Mouse (Mus musculus): ENCODE data around the gene Rdh8. TPM values are rescaled to one million over a fixed set of nuclear protein-coding genes. Genes with fewer than 3 reads are reported as not detected.
A peak's percentile ranks its signal among the peaks of the same experiment; 100 is the strongest.

Gene Rdh8
- polyA plus RNA-seq, 1 experiment from 2014 or later = not detected

- DNase-seq (peak; percentile 78), ATAC-seq (ENCODE audit: insufficient read depth) (no peak)
- no peaks in the 10 kb centered on the region for H3K4me1 ChIP-seq (ENCODE audit: insufficient read depth)
- peak; percentile 72 for TF ChIP-seq CTCF (IDR thresholded peaks at IDR 0.05; ENCODE audit: low read depth)
- H3K9me3 ChIP-seq (ENCODE audit: low read depth, low read length) = no peaks in the 10 kb centered on the region
- WGBS = 7% methylated on average over 4 of the region's 4 CpGs
- H3K9ac ChIP-seq = no peak overlapping the region
- H3K27ac ChIP-seq (ENCODE audit: low read depth) = no peak overlapping the region
- no peak overlapping the region for H3K4me2 ChIP-seq
- no peak overlapping the region for H3K4me3 ChIP-seq (ENCODE audit: low read depth, low read length)
- H3K27me3 ChIP-seq (ENCODE audit: insufficient read depth, low read length) = no peaks in the 10 kb centered on the region
- no peaks in the 10 kb centered on the region for H3K36me3 ChIP-seq (ENCODE audit: insufficient read depth)
These were observed 43.5 kb downstream of the Rdh8 start for GRCm38 (mm10) chr9:20861821-20862220.

- TF ChIP-seq CTCF (IDR thresholded peaks at IDR 0.05; ENCODE audit: low read depth) = no peak
- Histone ChIP-seq H3K4me3 (ENCODE audit: low read depth, low read length) (no peak overlapping the region), H3K9ac (no peak overlapping the region), H3K9me3 (ENCODE audit: low read depth, low read length) (no peaks in the 10 kb centered on the region), H3K36me3 (ENCODE audit: insufficient read depth) (no peaks in the 10 kb centered on the region), H3K27me3 (ENCODE audit: insufficient read depth, low read length) (no peaks in the 10 kb centered on the region; the same call in 1 of the 2 replicates), H3K4me2 (no peak overlapping the region), H3K27ac (ENCODE audit: low read depth) (no peak overlapping the region), H3K4me1 (ENCODE audit: insufficient read depth) (no peaks in the 10 kb centered on the region)
- ATAC-seq (ENCODE audit: insufficient read depth) (no peak), DNase-seq (no peak)
- WGBS = 51% methylated on average over 4 of the region's 4 CpGs
These were observed 43.9 kb downstream of the Rdh8 start for GRCm38 (mm10) chr9:20862225-20862624.

GRCm38 (mm10) chr9:20866879-20867278 lies 48.6 kb downstream of the Rdh8 start:
- no peak overlapping the region for H3K4me3 ChIP-seq (ENCODE audit: low read depth, low read length)
- ATAC-seq (ENCODE audit: insufficient read depth) = no peak

GRCm38 (mm10) chr9:20868448-20869001 lies 50.2 kb downstream of the Rdh8 start, which contains the start of gene A230050P20Rik:
A230050P20Rik (plus strand) TSS chr9:20868642.
- Histone ChIP-seq H3K4me1 (ENCODE audit: insufficient read depth) (no peaks in the 10 kb centered on the region), H3K9ac (peak within 1 kb of the TSS; percentile 61), H3K27ac (ENCODE audit: low read depth) (no peak within 1 kb of the TSS), H3K4me3 (ENCODE audit: low read depth, low read length) (peak within 1 kb of the TSS; percentile 43), H3K9me3 (ENCODE audit: low read depth, low read length) (no peaks in the 10 kb centered on the region), H3K4me2 (peak within 1 kb of the TSS; percentile 67), H3K27me3 (ENCODE audit: insufficient read depth, low read length) (peaks cover 23% of the 10 kb centered on the region), H3K36me3 (ENCODE audit: insufficient read depth) (no peaks in the 10 kb centered on the region)
- ATAC-seq (ENCODE audit: insufficient read depth) (peak; percentile 59), DNase-seq (peak; percentile 66)
- no peak for TF ChIP-seq CTCF (IDR thresholded peaks at IDR 0.05; ENCODE audit: low read depth)
- WGBS = 7% methylated on average over 53 of the region's 53 CpGs

More at GRCm38 (mm10) chr9:20866879-20867278, 48.6 kb downstream of the Rdh8 start:
- Histone ChIP-seq H3K4me2 (no peak overlapping the region), H3K9ac (no peak overlapping the region), H3K27ac (ENCODE audit: low read depth) (no peak overlapping the region), H3K27me3 (ENCODE audit: insufficient read depth, low read length) (peaks cover 23% of the 10 kb centered on the region), H3K9me3 (ENCODE audit: low read depth, low read length) (no peaks in the 10 kb centered on the region), H3K36me3 (ENCODE audit: insufficient read depth) (no peaks in the 10 kb centered on the region), H3K4me1 (ENCODE audit: insufficient read depth) (no peaks in the 10 kb centered on the region)
- 47% methylated on average over 3 of the region's 3 CpGs for WGBS
- no peak for DNase-seq
- no peak for TF ChIP-seq CTCF (IDR thresholded peaks at IDR 0.05; ENCODE audit: low read depth)

- no peak for DNase-seq
These were observed 50.9 kb downstream of the Rdh8 start for GRCm38 (mm10) chr9:20869246-20869645.

GRCm38 (mm10) chr9:20870211-20871173 lies 52.2 kb downstream of the Rdh8 start:
- H3K27ac ChIP-seq (ENCODE audit: low read depth) = no peak overlapping the region
- H3K27me3 ChIP-seq (ENCODE audit: insufficient read depth, low read length) = peaks cover 23% of the 10 kb centered on the region
- no peak overlapping the region for H3K9ac ChIP-seq
- no peak overlapping the region for H3K4me3 ChIP-seq (ENCODE audit: low read depth, low read length)
- DNase-seq = no peak
- H3K9me3 ChIP-seq (ENCODE audit: low read depth, low read length) = no peaks in the 10 kb centered on the region
- no peak for ATAC-seq (ENCODE audit: insufficient read depth)
- 70% methylated on average over 12 of the region's 12 CpGs for WGBS
- peak; percentile 39 for TF ChIP-seq CTCF (IDR thresholded peaks at IDR 0.05; ENCODE audit: low read depth)
- H3K4me1 ChIP-seq (ENCODE audit: insufficient read depth) = no peaks in the 10 kb centered on the region
- no peak overlapping the region for H3K4me2 ChIP-seq
- no peaks in the 10 kb centered on the region for H3K36me3 ChIP-seq (ENCODE audit: insufficient read depth)

More at GRCm38 (mm10) chr9:20869246-20869645, 50.9 kb downstream of the Rdh8 start:
- Histone ChIP-seq H3K9ac (no peak overlapping the region), H3K36me3 (ENCODE audit: insufficient read depth) (no peaks in the 10 kb centered on the region), H3K27me3 (ENCODE audit: insufficient read depth, low read length) (peaks cover 23% of the 10 kb centered on the region), H3K4me1 (ENCODE audit: insufficient read depth) (no peaks in the 10 kb centered on the region), H3K4me3 (ENCODE audit: low read depth, low read length) (peak overlapping the region; percentile 43), H3K27ac (ENCODE audit: low read depth) (no peak overlapping the region), H3K9me3 (ENCODE audit: low read depth, low read length) (no peaks in the 10 kb centered on the region), H3K4me2 (peak overlapping the region; percentile 67)
- ATAC-seq (ENCODE audit: insufficient read depth) = no peak
- WGBS = 3% methylated on average over 19 of the region's 19 CpGs
- no peak for TF ChIP-seq CTCF (IDR thresholded peaks at IDR 0.05; ENCODE audit: low read depth)

GRCm38 (mm10) chr9:20872991-20873390 lies 54.7 kb downstream of the Rdh8 start:
- no peak overlapping the region for H3K9ac ChIP-seq
- no peak overlapping the region for H3K27ac ChIP-seq (ENCODE audit: low read depth)
- H3K36me3 ChIP-seq (ENCODE audit: insufficient read depth) = no peaks in the 10 kb centered on the region
- TF ChIP-seq CTCF (IDR thresholded peaks at IDR 0.05; ENCODE audit: low read depth) = no peak
- peaks cover 17% of the 10 kb centered on the region for H3K27me3 ChIP-seq (ENCODE audit: insufficient read depth, low read length)
- DNase-seq = no peak
- WGBS = 89% methylated on average over 10 of the region's 10 CpGs
- H3K4me1 ChIP-seq (ENCODE audit: insufficient read depth) = no peaks in the 10 kb centered on the region
- no peak overlapping the region for H3K4me2 ChIP-seq
- no peak overlapping the region for H3K4me3 ChIP-seq (ENCODE audit: low read depth, low read length)
- ATAC-seq (ENCODE audit: insufficient read depth) = no peak
- no peaks in the 10 kb centered on the region for H3K9me3 ChIP-seq (ENCODE audit: low read depth, low read length)

Measured in lung, embryonic 14.5 days (tissue).